Mouse (Mus musculus) megakaryocyte, embryonic 14.5 days (primary cell): ENCODE measurements around the gene Slc30a4.

Experiments used
- FLI1 ChIP-seq: IDR thresholded peaks from 2 replicates; pipeline ENCODE4 v1.6.1; 2012; ENCODE audit warnings: low read length, inconsistent platforms, mixed read lengths
- GATA1 ChIP-seq: IDR thresholded peaks from 3 replicates; pipeline ENCODE4 v1.6.1; 2012; ENCODE audit warnings: mixed read lengths, low read length, inconsistent platforms, borderline replicate concordance

DNA sequence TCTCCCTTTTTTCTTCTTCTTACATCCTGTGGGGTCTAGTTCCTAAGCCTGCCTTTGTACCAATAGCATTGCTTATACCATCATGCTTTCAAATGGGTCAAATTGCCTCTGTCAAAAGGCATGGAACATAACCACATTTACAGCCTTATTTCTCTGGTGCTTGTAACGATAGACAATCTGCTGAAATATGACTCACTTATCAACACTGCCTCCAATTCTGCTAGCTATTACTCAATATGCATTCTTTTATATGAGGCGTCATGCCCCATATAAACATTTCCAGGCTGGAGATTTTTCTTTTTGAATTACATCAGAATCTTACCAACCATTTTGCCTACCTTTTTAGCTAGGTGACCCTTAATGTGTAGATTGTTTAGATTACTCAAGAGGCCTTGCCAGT lies 2.1 kb upstream of the Slc30a4 start:
- TF ChIP-seq GATA1, result no peak
- TF ChIP-seq FLI1, result no peak
